Mouse (Mus musculus): Measurements from ENCODE around the gene Irf3. TPM values are rescaled to one million over a fixed set of nuclear protein-coding genes. Genes with fewer than 3 reads are reported as not detected.
A peak's percentile ranks its signal among the peaks of the same experiment; 100 is the strongest.

The Irf3 gene
- polyA plus RNA-seq, 1 experiment from 2014 or later = 73.6 TPM

DNA sequence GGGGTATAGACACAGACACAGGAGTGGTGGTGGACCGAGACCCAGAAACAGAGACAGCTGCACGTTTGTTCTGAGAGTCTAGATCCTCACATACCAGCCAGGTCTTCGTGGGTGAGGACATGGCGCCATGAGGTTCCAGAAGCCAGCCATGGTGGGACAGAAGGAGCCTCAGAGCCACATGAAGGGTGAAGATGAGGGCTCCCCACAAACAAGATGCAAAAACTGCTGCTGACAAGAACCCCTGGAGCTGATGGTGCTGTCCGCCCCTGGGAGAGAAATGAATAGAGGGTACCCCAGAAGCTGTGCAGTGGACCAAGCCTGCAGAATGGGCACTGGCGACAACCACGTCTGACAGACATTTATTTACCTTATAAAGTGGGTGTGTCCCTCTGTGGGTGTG, 26.3 kb upstream of the Irf3 start:
- Histone ChIP-seq H3K4me1 (replicated peaks; ENCODE audit: insufficient read depth, low read length) (peaks cover 10% of the 10 kb centered on the region), H3K4me2 (ENCODE audit: low read length) (peak overlapping the region; percentile 82), H3K27ac (no peak overlapping the region), H3K9ac (ENCODE audit: low read depth, low read length) (no peak overlapping the region), H3K27me3 (ENCODE audit: insufficient read depth, low read length) (no peaks in the 10 kb centered on the region), H3K9me3 (replicated peaks; ENCODE audit: low read length) (no peaks in the 10 kb centered on the region), H3K4me3 (replicated peaks; ENCODE audit: low read depth, low read length) (no peak overlapping the region; the same call in 1 of the 2 replicates), H3K36me3 (ENCODE audit: insufficient read depth, low read length) (0 out of 2 replicates have a peak, but pooled peaks cover 2% of the 10 kb centered on the region)
- no peak for ATAC-seq (replicated peaks; ENCODE audit: low FRiP score, low read depth)
- WGBS = 65% methylated on average over 7 of the region's 7 CpGs
- no peak for TF ChIP-seq CTCF (IDR thresholded peaks at IDR 0.05; ENCODE audit: low read depth)
- no peak for DNase-seq (ENCODE audit: low spot score)

DNA sequence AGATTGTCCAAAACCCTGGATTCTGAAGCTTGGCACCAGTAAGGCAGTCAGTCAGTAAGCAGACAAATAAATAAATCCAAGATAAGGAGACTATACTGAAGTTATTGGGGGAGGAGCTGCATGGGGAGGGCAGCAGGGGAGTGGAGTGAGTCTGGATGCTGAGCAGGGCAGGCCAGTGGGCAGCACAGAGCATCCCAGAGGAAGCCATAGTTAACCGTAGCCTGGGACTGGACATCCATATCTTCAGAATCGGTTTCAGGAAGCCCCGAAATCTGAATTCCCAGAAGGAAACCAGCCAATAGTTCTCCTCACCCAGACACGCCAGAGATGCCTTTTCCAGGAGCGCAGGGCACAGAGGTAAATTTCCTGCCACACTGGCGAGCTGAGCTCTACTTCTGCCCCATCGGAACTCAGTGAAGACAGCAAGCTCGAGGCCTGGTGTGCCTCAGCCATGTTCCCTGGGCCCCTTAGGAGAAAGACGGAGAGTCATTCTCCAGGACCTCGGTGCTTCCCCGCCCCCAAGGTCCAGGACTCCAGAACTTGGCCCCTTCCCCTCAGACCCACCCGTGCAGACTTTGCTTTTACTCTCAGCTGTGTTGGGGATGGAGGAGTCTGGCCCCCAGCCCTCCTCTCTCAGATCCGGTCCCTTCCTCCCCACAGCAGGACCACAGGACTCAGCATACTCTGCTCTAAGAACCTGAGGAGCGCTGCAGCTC, 23.9 kb upstream of the Irf3 start:
- Histone ChIP-seq H3K27me3 (ENCODE audit: insufficient read depth, low read length) (no peaks in the 10 kb centered on the region), H3K9me3 (replicated peaks; ENCODE audit: low read length) (no peaks in the 10 kb centered on the region), H3K4me1 (replicated peaks; ENCODE audit: insufficient read depth, low read length) (peaks cover 10% of the 10 kb centered on the region), H3K9ac (ENCODE audit: low read depth, low read length) (peak overlapping the region; percentile 54), H3K4me3 (replicated peaks; ENCODE audit: low read depth, low read length) (peak overlapping the region; percentile 48), H3K4me2 (ENCODE audit: low read length) (peak overlapping the region; percentile 70), H3K27ac (peak overlapping the region; percentile 36; the same call in 1 of the 2 replicates), H3K36me3 (ENCODE audit: insufficient read depth, low read length) (peaks cover 24% of the 10 kb centered on the region; the same call in 1 of the 2 replicates)
- ATAC-seq (replicated peaks; ENCODE audit: low FRiP score, low read depth) (no peak), DNase-seq (ENCODE audit: low spot score) (no peak)
- WGBS = 41% methylated on average over 14 of the region's 14 CpGs
- TF ChIP-seq CTCF (IDR thresholded peaks at IDR 0.05; ENCODE audit: low read depth) = no peak

DNA sequence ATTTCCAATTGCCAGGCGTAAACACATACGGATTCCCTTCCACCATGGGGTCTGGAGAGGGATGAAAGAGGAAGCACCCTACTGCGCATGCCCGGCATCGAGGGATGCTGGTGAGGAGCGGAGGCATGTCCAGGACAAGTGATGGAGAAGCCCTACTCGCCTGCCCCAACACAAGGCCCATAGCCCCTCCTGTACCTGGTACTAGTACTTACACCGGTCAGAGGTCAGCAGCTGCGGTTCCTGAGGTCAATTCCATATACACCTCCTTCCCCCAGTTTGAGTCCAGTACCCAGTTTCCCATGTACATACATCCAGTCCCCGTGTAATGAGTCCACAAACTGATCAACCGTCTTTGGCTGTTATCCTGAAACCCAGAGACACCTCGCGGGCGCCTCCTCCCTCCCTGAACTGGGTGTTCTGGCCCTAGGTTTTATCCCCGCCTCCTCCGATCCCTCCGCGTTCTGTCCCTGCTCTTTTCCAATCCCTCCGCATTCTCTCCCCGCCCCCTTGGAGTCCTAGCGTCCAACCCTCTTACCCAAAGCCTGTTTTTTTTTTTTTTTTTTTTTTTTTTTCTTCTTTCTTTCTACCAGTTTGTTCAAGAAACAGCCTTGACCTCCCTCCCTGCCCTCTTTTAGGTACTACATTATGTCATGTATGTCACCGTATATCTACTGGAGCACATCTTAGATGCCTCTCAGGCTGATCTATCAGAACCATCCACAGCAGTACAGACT, 22.9 kb upstream of the Irf3 start, which contains the start of gene Cpt1c:
TSS of gene Cpt1c (minus strand) at position 469 of the 734 bp plus-strand sequence.
- peak; percentile 23; the same call in 1 of the 2 replicates for ATAC-seq (replicated peaks; ENCODE audit: low FRiP score, low read depth)
- no peaks in the 10 kb centered on the region for H3K9me3 ChIP-seq (replicated peaks; ENCODE audit: low read length)
- DNase-seq (ENCODE audit: low spot score) = peak; percentile 95
- peaks cover 10% of the 10 kb centered on the region for H3K4me1 ChIP-seq (replicated peaks; ENCODE audit: insufficient read depth, low read length)
- TF ChIP-seq CTCF (IDR thresholded peaks at IDR 0.05; ENCODE audit: low read depth) = peak; percentile 21; the same call in 1 of the 2 replicates
- no peaks in the 10 kb centered on the region for H3K27me3 ChIP-seq (ENCODE audit: insufficient read depth, low read length)
- H3K4me3 ChIP-seq (replicated peaks; ENCODE audit: low read depth, low read length) = peak within 1 kb of the TSS; percentile 48
- H3K27ac ChIP-seq = peak within 1 kb of the TSS; percentile 47; the same call in 1 of the 2 replicates
- peaks cover 34% of the 10 kb centered on the region; the same call in 1 of the 2 replicates for H3K36me3 ChIP-seq (ENCODE audit: insufficient read depth, low read length)
- H3K4me2 ChIP-seq (ENCODE audit: low read length) = peak within 1 kb of the TSS; percentile 70
- H3K9ac ChIP-seq (ENCODE audit: low read depth, low read length) = peak within 1 kb of the TSS; percentile 54
- 3% methylated on average over 22 of the region's 22 CpGs for WGBS

DNA sequence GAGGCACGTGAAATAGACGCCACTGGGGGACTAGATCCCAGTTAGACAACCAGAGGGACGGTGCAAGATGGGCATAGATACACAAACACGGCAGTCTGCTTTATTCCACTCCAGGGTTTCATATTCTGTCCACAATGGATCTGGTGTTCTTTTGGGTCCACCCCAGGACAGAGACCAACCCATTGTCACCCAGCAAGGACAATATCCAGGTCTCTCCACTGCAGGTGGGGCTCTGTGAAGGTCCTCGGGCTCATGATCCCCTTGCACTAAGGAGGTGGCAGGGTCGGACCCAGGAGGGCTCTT, 22.4 kb upstream of the Irf3 start:
- no peak overlapping the region for H3K9ac ChIP-seq (ENCODE audit: low read depth, low read length)
- peaks cover 10% of the 10 kb centered on the region for H3K4me1 ChIP-seq (replicated peaks; ENCODE audit: insufficient read depth, low read length)
- H3K27ac ChIP-seq = no peak overlapping the region
- peak overlapping the region; percentile 70; the same call in 1 of the 2 replicates for H3K4me2 ChIP-seq (ENCODE audit: low read length)
- DNase-seq (ENCODE audit: low spot score) = no peak
- H3K9me3 ChIP-seq (replicated peaks; ENCODE audit: low read length) = no peaks in the 10 kb centered on the region
- H3K4me3 ChIP-seq (replicated peaks; ENCODE audit: low read depth, low read length) = no peak overlapping the region
- no peak for ATAC-seq (replicated peaks; ENCODE audit: low FRiP score, low read depth)
- peaks cover 39% of the 10 kb centered on the region; the same call in 1 of the 2 replicates for H3K36me3 ChIP-seq (ENCODE audit: insufficient read depth, low read length)
- WGBS = 23% methylated on average over 6 of the region's 6 CpGs
- TF ChIP-seq CTCF (IDR thresholded peaks at IDR 0.05; ENCODE audit: low read depth) = no peak
- H3K27me3 ChIP-seq (ENCODE audit: insufficient read depth, low read length) = no peaks in the 10 kb centered on the region

DNA sequence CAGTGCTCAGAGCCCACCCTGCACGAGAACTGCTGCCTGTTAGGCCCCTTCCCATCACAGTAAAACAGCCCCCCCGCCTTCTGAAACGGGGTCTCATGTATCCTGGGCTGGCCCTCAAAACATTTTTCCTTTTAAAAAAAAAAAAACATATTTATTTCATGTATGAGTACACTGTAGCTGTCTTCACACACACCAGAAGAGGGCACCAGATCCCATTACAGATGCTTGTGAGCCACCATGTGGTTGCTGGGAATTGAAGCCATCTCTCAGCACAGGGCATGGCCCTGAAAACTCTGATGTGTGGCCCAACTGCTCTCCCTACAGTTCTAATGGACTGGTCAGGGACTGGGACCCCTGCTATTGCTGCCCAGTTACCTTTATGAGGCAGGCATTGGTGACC, 19.1 kb upstream of the Irf3 start:
- 94% methylated on average over 3 of the region's 3 CpGs for WGBS
- Histone ChIP-seq H3K4me1 (replicated peaks; ENCODE audit: insufficient read depth, low read length) (peaks cover 8% of the 10 kb centered on the region), H3K36me3 (ENCODE audit: insufficient read depth, low read length) (peaks cover 60% of the 10 kb centered on the region), H3K4me2 (ENCODE audit: low read length) (no peak overlapping the region), H3K4me3 (replicated peaks; ENCODE audit: low read depth, low read length) (no peak overlapping the region), H3K27me3 (ENCODE audit: insufficient read depth, low read length) (no peaks in the 10 kb centered on the region), H3K9me3 (replicated peaks; ENCODE audit: low read length) (no peaks in the 10 kb centered on the region), H3K9ac (ENCODE audit: low read depth, low read length) (no peak overlapping the region), H3K27ac (no peak overlapping the region)
- DNase-seq (ENCODE audit: low spot score) (no peak), ATAC-seq (replicated peaks; ENCODE audit: low FRiP score, low read depth) (no peak)
- peak; percentile 18; the same call in 1 of the 2 replicates for TF ChIP-seq CTCF (IDR thresholded peaks at IDR 0.05; ENCODE audit: low read depth)

DNA sequence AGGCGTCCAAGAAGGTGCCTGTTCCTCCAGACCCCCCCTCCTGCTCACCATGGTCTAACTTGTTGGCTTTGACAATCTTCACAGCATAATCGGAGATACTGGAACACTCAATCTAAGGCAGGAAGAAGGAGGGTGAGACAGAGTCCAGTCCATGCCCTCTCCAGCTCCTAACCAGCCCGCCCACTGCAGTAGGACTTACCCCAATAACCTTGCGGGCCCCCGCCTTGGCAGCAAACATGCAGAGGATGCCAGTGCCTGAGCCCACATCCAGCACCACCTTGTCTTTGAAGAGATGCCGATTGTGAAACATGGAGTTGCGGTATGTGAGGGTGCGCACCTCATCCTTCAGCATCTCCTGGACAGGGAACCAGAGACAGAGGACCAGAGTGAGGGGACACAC, 15.9 kb upstream of the Irf3 start:
- ATAC-seq (replicated peaks; ENCODE audit: low FRiP score, low read depth) = no peak
- Histone ChIP-seq H3K4me1 (replicated peaks; ENCODE audit: insufficient read depth, low read length) (peaks cover 10% of the 10 kb centered on the region; the same call in 1 of the 2 replicates), H3K9ac (ENCODE audit: low read depth, low read length) (no peak overlapping the region), H3K9me3 (replicated peaks; ENCODE audit: low read length) (no peaks in the 10 kb centered on the region), H3K4me3 (replicated peaks; ENCODE audit: low read depth, low read length) (no peak overlapping the region), H3K36me3 (ENCODE audit: insufficient read depth, low read length) (peaks cover 53% of the 10 kb centered on the region), H3K27me3 (ENCODE audit: insufficient read depth, low read length) (no peaks in the 10 kb centered on the region), H3K4me2 (ENCODE audit: low read length) (no peak overlapping the region), H3K27ac (no peak overlapping the region)
- WGBS = 94% methylated on average over 8 of the region's 8 CpGs
- DNase-seq (ENCODE audit: low spot score) = no peak
- TF ChIP-seq CTCF (IDR thresholded peaks at IDR 0.05; ENCODE audit: low read depth) = no peak

Data from kidney, postnatal 0 days (tissue).